Mouse (Mus musculus) spleen, adult 2 months (tissue): ENCODE results near the gene Cul4a. TPM values are rescaled to one million over a fixed set of nuclear protein-coding genes. Genes with fewer than 3 reads are reported as not detected.

Experiments
- DNase-seq, 2 experiments: peaks; one replicate each; pipeline versions ENCODE4 v3.0.0 to v3.0.0-alpha.2; 2012 to 2021; ENCODE audit warnings: low spot score in 2 of 2, low read depth in 1 of 2
- H3K27ac ChIP-seq: fragments of 200-500 bp; 2 replicates; pipeline ENCODE4 v1.5.1; 2012; ENCODE audit warnings: low read length, inconsistent platforms; ENCODE audit not compliant: insufficient read depth
- H3K27me3 ChIP-seq: fragments of 200-500 bp; 2 replicates; pipeline ENCODE4 v1.6.1; 2012; ENCODE audit warnings: mild to moderate bottlenecking, moderate library complexity, low read length, inconsistent platforms; ENCODE audit not compliant: control insufficient read depth, insufficient read depth
- H3K36me3 ChIP-seq: fragments of 200-500 bp; 2 replicates; pipeline ENCODE4 v1.6.1; 2012; ENCODE audit warnings: mild to moderate bottlenecking, low read length, inconsistent platforms; ENCODE audit not compliant: control insufficient read depth, insufficient read depth
- H3K4me1 ChIP-seq: fragments of 200-500 bp; 2 replicates; pipeline ENCODE4 v1.6.1; 2011; ENCODE audit warnings: inconsistent platforms; ENCODE audit not compliant: control insufficient read depth, insufficient read depth, insufficient read length
- H3K4me3 ChIP-seq: fragments of 200-500 bp; 2 replicates; pipeline ENCODE4 v1.5.1; 2011; ENCODE audit warnings: mild to moderate bottlenecking, inconsistent platforms; ENCODE audit not compliant: insufficient read depth, insufficient read length; ENCODE audit errors: extremely low read depth
- CTCF ChIP-seq: fragments of 200-500 bp; IDR thresholded peaks from 2 replicates; pipeline ENCODE4 v1.5.1; 2011; ENCODE audit warnings: mild to moderate bottlenecking, inconsistent platforms; ENCODE audit not compliant: insufficient read depth, insufficient read length, insufficient replicate concordance; ENCODE audit errors: extremely low read depth
- POLR2A ChIP-seq: fragments of 200-500 bp; IDR thresholded peaks from 2 replicates; pipeline ENCODE4 v1.6.1; 2011; ENCODE audit warnings: low read depth, low read length, inconsistent platforms
- WGBS: fragments of 180-500 bp; shearing (Covaris S2); methylation state at CpG from one replicate; pipeline ENCODE4 v1.1.7; 2018; 5-methylcytosine and 5-hydroxymethylcytosine counted together
- polyA plus RNA-seq: library from polyadenylated mRNA; depleted of rRNA; stranded (reverse); fragments of >200 nt; gene quantifications from 2 replicates; pipeline ENCODE4 v1.2.3, GENCODE M21; 2012

Cul4a gene
- polyA plus RNA-seq, 1 experiment, result 31.6 TPM

DNA sequence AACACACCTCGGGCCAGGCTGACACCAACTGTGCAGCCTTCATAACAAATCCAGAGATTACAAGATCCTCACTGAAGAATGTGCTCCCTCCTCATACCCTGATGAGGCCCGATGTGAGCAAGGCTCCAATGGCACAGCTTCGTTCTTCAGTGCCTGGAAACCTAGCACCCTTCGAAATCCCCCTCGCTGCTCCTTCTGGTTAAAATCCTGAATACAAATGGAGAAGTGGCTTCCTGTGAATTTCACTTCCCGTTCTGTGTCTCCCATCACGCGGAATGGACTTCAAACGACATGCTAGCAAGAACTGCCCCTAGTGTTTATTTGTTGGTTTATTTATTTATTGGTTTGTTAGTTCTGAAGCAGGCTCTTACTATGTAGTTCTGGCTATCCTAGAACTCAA is 49.9 kb downstream of the Cul4a start:
- DNase-seq, result no peak
- no peak overlapping the region for H3K4me3 ChIP-seq
- TF ChIP-seq POLR2A (no peak), CTCF (no peak)
- peaks cover 3% of the 10 kb centered on the region; the same call in 1 of the 2 replicates for H3K4me1 ChIP-seq
- H3K36me3 ChIP-seq, result no peaks in the 10 kb centered on the region
- 49% methylated on average over 9 of the region's 9 CpGs for WGBS
- no peaks in the 10 kb centered on the region for H3K27me3 ChIP-seq
- H3K27ac ChIP-seq, result 0 out of 2 replicates have a peak overlapping the region, but pooled peaks have one; percentile 17

- TF ChIP-seq CTCF, result no peak
- TF ChIP-seq POLR2A, result no peak
- Histone ChIP-seq H3K36me3 (no peaks in the 10 kb centered on the region), H3K4me1 (peaks cover 3% of the 10 kb centered on the region), H3K27ac (no peak overlapping the region), H3K27me3 (no peaks in the 10 kb centered on the region), H3K4me3 (no peak overlapping the region)
- DNase-seq, result no peak
- 82% methylated on average over 12 of the region's 12 CpGs for WGBS
These were observed 51.1 kb downstream of the Cul4a start for GRCm38 (mm10) chr8:13156327-13157097.

DNA sequence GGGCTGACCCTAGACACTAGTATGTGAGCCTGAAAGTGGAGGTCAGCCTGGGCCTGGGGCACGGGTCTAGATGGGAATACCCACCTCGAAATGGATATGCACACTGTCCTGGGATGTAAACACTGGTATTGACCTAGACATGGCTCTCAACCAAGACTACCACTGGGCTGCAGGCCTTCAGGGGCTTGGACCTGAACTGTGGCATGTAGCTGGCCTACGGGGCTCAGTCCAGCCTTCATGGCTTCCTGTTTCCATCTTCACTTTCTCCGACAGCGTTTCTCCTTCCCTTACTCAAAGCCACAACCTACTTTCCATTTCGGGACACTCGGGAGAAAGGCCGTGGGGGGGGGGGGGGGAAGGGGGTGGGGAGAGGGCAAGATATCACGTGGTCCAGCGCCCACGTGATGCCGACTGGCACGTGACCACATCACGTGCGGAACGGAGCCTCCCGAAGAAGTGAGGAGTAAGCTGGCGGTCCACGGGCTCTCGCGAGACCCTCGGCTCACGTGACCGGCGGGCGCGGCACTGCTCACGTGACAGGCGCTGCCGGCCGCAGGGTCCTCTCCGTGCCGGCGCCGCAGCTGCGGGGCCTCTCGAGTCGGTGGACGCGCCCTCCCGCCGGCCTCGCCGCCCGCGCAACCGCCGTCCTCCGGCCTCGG is 53.4 kb downstream of the Cul4a start, which contains the start of gene Lamp1:
Lamp1 (plus strand) TSS at position 444 of the 659 bp plus-strand sequence.
- Histone ChIP-seq H3K4me3 (peak within 1 kb of the TSS; percentile 92), H3K4me1 (peaks cover 3% of the 10 kb centered on the region), H3K27me3 (no peaks in the 10 kb centered on the region), H3K36me3 (no peaks in the 10 kb centered on the region), H3K27ac (peak within 1 kb of the TSS; percentile 58)
- WGBS, result 1% methylated on average over 49 of the region's 50 CpGs
- TF ChIP-seq CTCF (no peak), POLR2A (no peak)
- DNase-seq, result peak; percentile 93 to 97

- DNase-seq, result no peak
- TF ChIP-seq CTCF, result no peak
- TF ChIP-seq POLR2A, result no peak
- peak overlapping the region; percentile 92 for H3K4me3 ChIP-seq
- under 1% methylated on average over 43 of the region's 49 CpGs for WGBS
- peak overlapping the region; percentile 58 for H3K27ac ChIP-seq
- no peaks in the 10 kb centered on the region for H3K27me3 ChIP-seq
- H3K36me3 ChIP-seq, result no peaks in the 10 kb centered on the region
- H3K4me1 ChIP-seq, result peaks cover 3% of the 10 kb centered on the region
These were observed 54.0 kb downstream of the Cul4a start for GRCm38 (mm10) chr8:13159377-13159881.

DNA sequence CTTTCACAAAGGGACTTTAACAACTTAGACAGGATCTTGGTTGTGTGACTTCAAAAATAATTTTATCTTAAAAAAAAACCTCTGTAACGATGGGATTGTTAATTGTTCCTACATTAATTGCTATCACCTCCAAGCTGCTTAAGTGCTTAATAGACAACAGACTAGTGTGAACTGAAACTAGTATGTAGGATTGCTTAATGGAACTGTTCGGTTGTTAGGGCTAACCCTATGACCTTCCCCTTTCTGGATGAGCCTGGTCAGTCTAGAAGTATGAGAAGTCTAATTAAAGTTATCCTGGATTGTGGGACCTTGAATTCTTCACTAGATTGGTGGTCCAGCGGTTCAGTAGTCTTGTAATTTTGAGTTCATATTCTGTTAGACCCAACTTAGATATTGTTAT is 55.3 kb downstream of the Cul4a start:
- Histone ChIP-seq H3K27ac (no peak overlapping the region), H3K4me1 (peaks cover 3% of the 10 kb centered on the region), H3K27me3 (no peaks in the 10 kb centered on the region), H3K4me3 (no peak overlapping the region), H3K36me3 (no peaks in the 10 kb centered on the region)
- no peak for DNase-seq
- no peak for TF ChIP-seq CTCF
- TF ChIP-seq POLR2A, result no peak
- WGBS, result 79% methylated on average over 3 of the region's 3 CpGs

- H3K27ac ChIP-seq, result no peak overlapping the region
- peaks cover 3% of the 10 kb centered on the region for H3K4me1 ChIP-seq
- TF ChIP-seq POLR2A (no peak), CTCF (no peak)
- DNase-seq, result no peak
- peaks cover 5% of the 10 kb centered on the region for H3K36me3 ChIP-seq
- no peak overlapping the region for H3K4me3 ChIP-seq
- WGBS, result 70% methylated on average over 6 of the region's 6 CpGs
- H3K27me3 ChIP-seq, result no peaks in the 10 kb centered on the region
These were observed 56.7 kb downstream of the Cul4a start for GRCm38 (mm10) chr8:13162098-13162497.
